Mouse (Mus musculus): ENCODE data around the gene Faim2. TPM values are rescaled to one million over a fixed set of nuclear protein-coding genes. Genes with fewer than 3 reads are reported as not detected.

Faim2 gene
- total and polyA plus RNA-seq, 3 experiments, result 0.17 TPM; not detected in 2

DNA sequence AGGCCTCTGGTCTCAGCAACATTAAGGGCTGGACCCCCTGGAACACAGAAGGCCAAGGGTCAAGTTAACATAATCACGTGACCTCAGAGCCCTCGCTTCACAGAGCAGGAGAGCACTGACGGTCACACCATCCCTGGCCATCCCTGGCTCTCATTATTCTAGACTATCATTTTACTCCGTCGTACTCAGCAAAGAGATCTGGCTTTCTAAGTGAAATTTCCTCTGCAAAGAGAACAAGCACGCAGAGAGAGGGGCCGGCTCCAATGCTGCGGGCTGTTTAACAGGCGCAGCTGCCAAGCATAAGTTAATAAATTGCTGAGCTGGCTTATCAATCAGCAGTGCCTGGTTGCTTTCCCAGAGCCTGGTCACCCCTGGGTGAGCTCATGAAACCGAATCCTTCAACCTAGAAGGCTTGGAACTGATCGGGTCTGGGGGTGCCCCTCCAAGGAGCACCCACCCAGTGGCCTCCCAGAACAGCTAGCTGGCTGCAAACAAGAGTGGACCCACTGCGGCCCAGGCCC is 25.6 kb downstream of the Faim2 start:
- TF ChIP-seq CHD2 (IDR thresholded peaks at IDR 0.05; ENCODE audit: low read length), result no peak
- TF ChIP-seq ETS1 (conservative IDR thresholded peaks at IDR 0.05; ENCODE audit: low read depth, low read length), result no peak
- TF ChIP-seq USF1 (IDR thresholded peaks at IDR 0.05; ENCODE audit: low read depth, low read length), result no peak
- TF ChIP-seq E2F4 (IDR thresholded peaks at IDR 0.05; ENCODE audit: insufficient replicate concordance, low read depth, low read length), result no peak
- no peak for TF ChIP-seq SIN3A (IDR thresholded peaks at IDR 0.05; ENCODE audit: low read length)
- TF ChIP-seq MAX (IDR thresholded peaks at IDR 0.05; ENCODE audit: low read length), result no peak
- TF ChIP-seq GABPA (IDR thresholded peaks at IDR 0.05; ENCODE audit: insufficient replicate concordance, low read depth, low read length), result no peak
- TF ChIP-seq RAD21 (IDR thresholded peaks at IDR 0.05; ENCODE audit: low read depth, low read length), result no peak
- no peak for TF ChIP-seq ZKSCAN1 (IDR thresholded peaks at IDR 0.05; ENCODE audit: borderline replicate concordance, low read depth, low read length)
- no peak for TF ChIP-seq TCF12 (IDR thresholded peaks at IDR 0.05; ENCODE audit: low read depth, low read length)
- TF ChIP-seq MEF2A (IDR thresholded peaks at IDR 0.05; ENCODE audit: borderline replicate concordance, low read depth, low read length), result no peak
- TF ChIP-seq POLR2AphosphoS2 (IDR thresholded peaks at IDR 0.05; ENCODE audit: low read depth, low read length), result no peak
- TF ChIP-seq MAFK (IDR thresholded peaks at IDR 0.05; ENCODE audit: insufficient replicate concordance, low read length), result 0 out of 2 replicates have a peak, but pooled peaks have one; percentile 12
- TF ChIP-seq ZC3H11A (IDR thresholded peaks at IDR 0.05; ENCODE audit: low read depth, low read length), result no peak
- no peak for TF ChIP-seq JUN (IDR thresholded peaks at IDR 0.05; ENCODE audit: insufficient read depth, low read depth, low read length)
- TF ChIP-seq USF2 (conservative IDR thresholded peaks at IDR 0.05; ENCODE audit: low read depth, low read length), result peak; percentile 25; the same call in 1 of the 2 replicates
- TF ChIP-seq TBP (conservative IDR thresholded peaks at IDR 0.05; ENCODE audit: low read depth, low read length), result no peak
- no peak for TF ChIP-seq MYC (IDR thresholded peaks at IDR 0.05; ENCODE audit: low read depth, low read length)
- TF ChIP-seq CHD1 (IDR thresholded peaks at IDR 0.05; ENCODE audit: low read depth, low read length), result no peak
- peak; percentile 17; the same call in 1 of the 2 replicates for TF ChIP-seq BHLHE40 (IDR thresholded peaks at IDR 0.05; ENCODE audit: low read depth, low read length)
- TF ChIP-seq MXI1 (IDR thresholded peaks at IDR 0.05; ENCODE audit: low read depth, low read length), result no peak
- TF ChIP-seq NRF1 (IDR thresholded peaks at IDR 0.05; ENCODE audit: low read depth, low read length), result no peak
- no peak for TF ChIP-seq ELF1 (IDR thresholded peaks at IDR 0.05; ENCODE audit: low read depth, low read length)
- no peak for TF ChIP-seq CTCF (conservative IDR thresholded peaks at IDR 0.05 in 1 of 2, IDR thresholded peaks at IDR 0.05 in 1 of 2; ENCODE audit: low read depth in 2 of 2, low read length in 2 of 2)
- no peaks in the 10 kb centered on the region for H3K9me3 ChIP-seq (replicated peaks; ENCODE audit: low read length)
- no peak for DNase-seq (ENCODE audit: extremely low read depth)
- peaks cover 79% of the 10 kb centered on the region for H3K27me3 ChIP-seq (replicated peaks)
- no peak overlapping the region for H3K4me3 ChIP-seq (replicated peaks in 1 of 3; ENCODE audit: low read depth in 2 of 3, low read length in 2 of 3, poor library complexity in 1 of 3)
- dilution Hi-C loops (cut with MboI; ENCODE audit: extremely low pct_ligation_motif_present, extremely low pct_unique_long_range_greater_than_20kb, low sequenced_read_pairs), result no loop called here
- no peaks in the 10 kb centered on the region for H3K36me3 ChIP-seq (replicated peaks in 1 of 2; ENCODE audit: control insufficient read depth in 1 of 2, insufficient read depth in 1 of 2, low read length in 1 of 2)
- no peak overlapping the region for H3K27ac ChIP-seq (ENCODE audit: insufficient read depth, low read depth)
- peaks cover 17 to 38% of the 10 kb centered on the region in 2 experiments for H3K4me1 ChIP-seq (ENCODE audit: control insufficient read depth in 1 of 2, insufficient read depth in 2 of 2)
- no peak overlapping the region for H3K9ac ChIP-seq (ENCODE audit: insufficient read depth, low read depth)
- H3K4me2 ChIP-seq (ENCODE audit: insufficient read depth, low read depth, poor library complexity, severe bottlenecking), result no peak overlapping the region
- in situ Hi-C loops (cut with MboI; ENCODE audit: low pct_ligation_motif_present, low pct_unique_long_range_greater_than_20kb, low sequenced_read_pairs), result loop anchor here (5.0 kb wide), 1 partner anchor 170 kb away; the partner anchor contains the start of gene Asic1
- no peaks in the 10 kb centered on the region for H3K79me2 ChIP-seq (replicated peaks; ENCODE audit: control insufficient read depth, extremely low read depth, insufficient read depth, poor library complexity, severe bottlenecking)

Data from CH12.LX (cell line).